Comparison of ENCODE assay signal across 9 mouse cellular contexts in genomic region chr2:28194962-28195617, GRCm38 (mm10). TPM values are rescaled to one million over a fixed set of nuclear protein-coding genes. Genes with fewer than 3 reads are reported as not detected.
DNase-seq lines count a peak whose midpoint lies in the region; ATAC-seq lines count a peak whose summit lies in the region.
"Had no signal": no experiment of that assay in that cellular context is flagged by ENCODE, and none has a peak within 500 bp of the region (broad histone marks: within the 10 kb centered on the region; RNA-seq: fewer than 3 reads in every experiment).

No protein-coding gene starts in this region.

- DNase-seq in kidney, postnatal 14 days = peak; percentile 24
- DNase-seq in ZHBTc4 (ENCODE audit: low read depth, low spot score) = peak; percentile 62
- DNase-seq in embryonic facial prominence, embryonic 10.5 days (ENCODE audit: low spot score) = peak; percentile 73
- peak; percentile 88 for DNase-seq in midbrain, embryonic 11.5 days (ENCODE audit: low spot score, missing footprints)
- DNase-seq in spleen, adult 18-20 months = no peak
- no peak for DNase-seq in urinary bladder, postnatal 14 days (ENCODE audit: low spot score)
- DNase-seq in layer of hippocampus, postnatal 36 days = no peak

- 38% methylated on average over 6 of the region's 6 CpGs for WGBS in kidney, embryonic 14.5 days
- WGBS in embryonic facial prominence, embryonic 10.5 days = 39% methylated on average over 6 of the region's 6 CpGs
- WGBS in midbrain, embryonic 11.5 days = 37% methylated on average over 6 of the region's 6 CpGs

- H3K4me2 ChIP-seq in kidney, embryonic 14.5 days (replicated peaks; ENCODE audit: low read depth, low read length) = no peak overlapping the region
- H3K4me2 ChIP-seq in midbrain, embryonic 11.5 days = no peak overlapping the region

- no peak for ATAC-seq in kidney, embryonic 14.5 days (ENCODE audit: low FRiP score, low TSS enrichment)
- no peak for ATAC-seq in midbrain, embryonic 11.5 days (ENCODE audit: low FRiP score)

- H3K4me3 ChIP-seq in kidney, embryonic 14.5 days (ENCODE audit: low read length) = no peak overlapping the region
- no peak overlapping the region for H3K4me3 ChIP-seq in embryonic facial prominence, embryonic 10.5 days
- H3K4me3 ChIP-seq in midbrain, embryonic 11.5 days (ENCODE audit: low read depth, low read length) = no peak overlapping the region

- no peak overlapping the region for H3K9ac ChIP-seq in kidney, embryonic 14.5 days (ENCODE audit: low read depth, low read length)
- no peak overlapping the region for H3K9ac ChIP-seq in midbrain, embryonic 11.5 days (ENCODE audit: low read length)

- H3K27me3 ChIP-seq in kidney, embryonic 14.5 days (ENCODE audit: control insufficient read depth, insufficient read depth, low read length) = peaks cover 26% of the 10 kb centered on the region
- peaks cover 39% of the 10 kb centered on the region for H3K27me3 ChIP-seq in embryonic facial prominence, embryonic 10.5 days (replicated peaks; ENCODE audit: low read depth, poor library complexity, severe bottlenecking)
- H3K27me3 ChIP-seq in midbrain, embryonic 11.5 days (ENCODE audit: control insufficient read depth, insufficient read depth, low read length) = no peaks in the 10 kb centered on the region

- H3K4me1 ChIP-seq in kidney, embryonic 14.5 days (ENCODE audit: control insufficient read depth, insufficient read depth, low read length) = peaks cover 8% of the 10 kb centered on the region; the same call in 1 of the 2 replicates
- peaks cover 20% of the 10 kb centered on the region for H3K4me1 ChIP-seq in embryonic facial prominence, embryonic 10.5 days
- H3K4me1 ChIP-seq in midbrain, embryonic 11.5 days (ENCODE audit: control insufficient read depth, insufficient read depth, low read length) = peaks cover 13% of the 10 kb centered on the region

- no peaks in the 10 kb centered on the region for H3K9me3 ChIP-seq in kidney, embryonic 14.5 days (ENCODE audit: control insufficient read depth, low read length)
- H3K9me3 ChIP-seq in embryonic facial prominence, embryonic 10.5 days = no peaks in the 10 kb centered on the region
- H3K9me3 ChIP-seq in midbrain, embryonic 11.5 days (ENCODE audit: control insufficient read depth, low read length) = no peaks in the 10 kb centered on the region

- no peak overlapping the region for H3K27ac ChIP-seq in kidney, embryonic 14.5 days (ENCODE audit: low read depth, low read length)
- H3K27ac ChIP-seq in embryonic facial prominence, embryonic 10.5 days (replicated peaks) = no peak overlapping the region
- no peak overlapping the region for H3K27ac ChIP-seq in midbrain, embryonic 11.5 days (ENCODE audit: low read depth, low read length)
- H3K27ac ChIP-seq: macrophage had no signal

- H3K36me3 ChIP-seq in kidney, embryonic 14.5 days (ENCODE audit: control insufficient read depth, insufficient read depth, low read length) = no peaks in the 10 kb centered on the region
- no peaks in the 10 kb centered on the region for H3K36me3 ChIP-seq in embryonic facial prominence, embryonic 10.5 days (replicated peaks)
- H3K36me3 ChIP-seq in midbrain, embryonic 11.5 days (ENCODE audit: control insufficient read depth, insufficient read depth, low read length) = no peaks in the 10 kb centered on the region

RNA-seq across cellular contexts. Expression of gene Olfm1, which starts 2.3 kb away (rescaled TPM):
- polyA plus RNA-seq in kidney, embryonic 14.5 days (2014; fragmentation: Nextera tagmentation; extraction: Ambion mirVana) = 15.5 and 16.2 TPM in 2 replicates
- 16.8 and 20.4 TPM in 2 replicates for polyA plus RNA-seq in embryonic facial prominence, embryonic 10.5 days (2016; fragmentation: Nextera tagmentation; extraction: Ambion mirVana)
- 60.7 and 68.6 TPM in 2 replicates for polyA plus RNA-seq in midbrain, embryonic 11.5 days (2014; fragmentation: Nextera tagmentation; extraction: Ambion mirVana)
- 1,000 to 10,000 TPM; 1,684 to 1,758 TPM for total RNA-seq in layer of hippocampus, postnatal 36 days (2021)

Comparison
In these comparisons a context has a peak if more than half of its experiments do, and no peak if none do; other contexts are left out.
1. DNase-seq: peak in kidney, postnatal 14 days (single experiment), ZHBTc4 (single experiment), embryonic facial prominence, embryonic 10.5 days (single experiment) and midbrain, embryonic 11.5 days (single experiment); none in spleen, adult 18-20 months (0 of 2), urinary bladder, postnatal 14 days (single experiment) and layer of hippocampus, postnatal 36 days (0 of 2).